Mouse (Mus musculus) heart, adult 2 months (tissue): ENCODE data around the gene Pdilt.

Experiments
- CTCF ChIP-seq: fragments of 200-600 bp; IDR thresholded peaks from 2 replicates; pipeline ENCODE4 v1.8.1; 2022; ENCODE audit warnings: antibody characterized with exemption, mild to moderate bottlenecking, moderate library complexity
- EP300 ChIP-seq: fragments of 200-500 bp; IDR thresholded peaks from 2 replicates; pipeline ENCODE4 v1.6.1; 2011; ENCODE audit warnings: low read depth, low read length, control low read depth; ENCODE audit not compliant: insufficient read depth
- POLR2A ChIP-seq: fragments of 200-500 bp; IDR thresholded peaks from 2 replicates; pipeline ENCODE4 v1.6.1; 2011; ENCODE audit warnings: mild to moderate bottlenecking, low read depth, low read length, control low read depth; ENCODE audit not compliant: insufficient read depth

DNA sequence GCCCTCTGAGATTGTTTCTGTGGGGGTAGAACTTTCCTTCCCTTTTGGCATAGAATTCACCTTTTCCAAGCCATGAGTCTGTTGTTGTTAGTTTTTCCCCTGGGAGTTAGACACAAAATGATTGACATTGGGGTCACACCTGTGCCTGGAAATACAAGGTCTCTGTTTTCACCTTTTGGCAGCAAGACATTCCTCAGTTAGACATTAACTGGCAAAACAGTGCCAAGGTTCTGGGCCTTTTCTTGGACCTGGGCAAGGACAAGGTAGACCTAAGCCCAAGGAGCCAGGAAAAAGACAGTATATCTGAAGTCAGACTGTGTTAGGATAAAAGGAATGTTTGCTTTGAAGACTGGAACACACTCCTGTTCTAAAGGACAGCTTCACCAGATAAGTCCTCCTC lies 44.0 kb downstream of the Pdilt start, which contains the start of gene Umod:
- TF ChIP-seq CTCF (no peak), POLR2A (no peak), EP300 (no peak)
